Mouse (Mus musculus) MEL (cell line): ENCODE data around the gene Ppp4c.

Source experiments
- BHLHE40 ChIP-seq: IDR thresholded peaks from 2 replicates; pipeline ENCODE4 v1.6.1; 2012; ENCODE audit warnings: low read depth, mild to moderate bottlenecking, inconsistent platforms, low read length, improper control_type of control experiment, borderline replicate concordance
- CTCF ChIP-seq, 3 experiments: IDR thresholded peaks in 2 of 3; conservative IDR thresholded peaks in 1 of 3; 2 replicates each; pipeline ENCODE4 v1.5.1; 2011 to 2012; ENCODE audit warnings: low read length in 3 of 3, low read depth in 2 of 3, mild to moderate bottlenecking in 2 of 3, improper control_type of control experiment in 1 of 3, inconsistent platforms in 1 of 3, mixed read lengths in 1 of 3, moderate library complexity in 1 of 3; ENCODE audit not compliant: control insufficient read depth in 1 of 3, insufficient read depth in 1 of 3, poor library complexity in 1 of 3, severe bottlenecking in 1 of 3
- ELF1 ChIP-seq: IDR thresholded peaks from 2 replicates; pipeline ENCODE4 v1.6.1; 2014; ENCODE audit warnings: low read depth, mild to moderate bottlenecking, inconsistent platforms, low read length, improper control_type of control experiment, moderate library complexity
- EP300 ChIP-seq, 2 experiments: IDR thresholded peaks; 2 replicates each; pipeline ENCODE4 v1.6.1; 2011; ENCODE audit warnings: improper control_type of control experiment in 2 of 2, low read length in 2 of 2, low read depth in 1 of 2, mild to moderate bottlenecking in 1 of 2
- GABPA ChIP-seq: IDR thresholded peaks from 2 replicates; pipeline ENCODE4 v1.6.1; 2012; ENCODE audit warnings: low read depth, mild to moderate bottlenecking, inconsistent platforms, low read length, improper control_type of control experiment, moderate library complexity
- HCFC1 ChIP-seq: IDR thresholded peaks from 2 replicates; pipeline ENCODE4 v1.6.1; 2012; ENCODE audit warnings: low read depth, mild to moderate bottlenecking, inconsistent platforms, low read length, improper control_type of control experiment, moderate library complexity
- KAT2A ChIP-seq: conservative IDR thresholded peaks from 2 replicates; pipeline ENCODE4 v1.6.1; 2012; ENCODE audit warnings: low read depth, low read length, improper control_type of control experiment, inconsistent platforms
- USF2 ChIP-seq, 2 experiments: IDR thresholded peaks; 2 replicates each; pipeline ENCODE4 v1.6.1; 2011 to 2012; ENCODE audit warnings: improper control_type of control experiment in 2 of 2, low read length in 2 of 2, borderline replicate concordance in 1 of 2, inconsistent platforms in 1 of 2, low read depth in 1 of 2, mild to moderate bottlenecking in 1 of 2; ENCODE audit not compliant: insufficient read depth in 1 of 2
- ZNF384 ChIP-seq: IDR thresholded peaks from 2 replicates; pipeline ENCODE4 v1.6.1; 2012; ENCODE audit warnings: low read depth, mild to moderate bottlenecking, inconsistent platforms, low read length, improper control_type of control experiment

DNA sequence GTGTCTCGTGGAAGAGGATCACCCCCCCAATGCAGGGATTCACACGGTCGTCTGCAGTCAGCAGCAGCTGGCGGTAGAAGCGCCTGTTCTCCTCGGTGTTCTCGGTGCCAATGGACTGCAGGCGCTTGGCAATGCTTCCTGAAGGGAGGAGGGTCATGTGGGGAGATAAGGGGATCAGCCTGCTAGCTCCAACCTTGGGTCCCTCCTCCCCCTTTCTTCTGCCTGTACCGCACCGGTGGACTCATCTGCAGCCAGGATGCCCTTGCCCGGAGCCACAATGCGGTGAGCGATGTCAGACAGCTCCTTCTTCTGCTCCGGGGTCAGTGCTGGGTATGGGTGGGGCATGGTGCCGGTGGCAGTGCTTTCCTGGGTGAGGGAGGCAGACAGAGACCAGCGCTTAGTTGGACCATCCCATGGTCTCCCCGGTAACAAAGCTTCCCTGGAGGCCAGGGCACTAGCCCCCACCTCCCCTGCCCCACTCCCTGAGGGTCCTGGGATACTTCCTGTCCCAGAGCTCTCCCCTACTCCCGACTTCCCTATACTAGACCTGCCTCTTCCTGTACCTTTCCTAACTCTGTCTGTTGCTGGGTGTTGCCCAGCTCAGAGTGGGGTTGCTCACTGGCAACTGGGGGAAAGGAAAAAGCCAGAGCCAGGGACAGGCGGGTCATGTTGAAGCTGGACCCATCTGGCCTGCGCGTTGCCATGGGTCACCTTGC is 5.3 kb upstream of the Ppp4c start, which contains the start of gene Fam57b:
- TF ChIP-seq KAT2A, result no peak
- no peak; a peak in 1 of 4 replicates for TF ChIP-seq EP300 (IDR thresholded peaks at IDR 0.05; ENCODE audit: low read depth in 1 of 2, low read length in 2 of 2)
- TF ChIP-seq ELF1, result peak; percentile 58; the same call in 1 of the 2 replicates
- TF ChIP-seq BHLHE40, result no peak
- TF ChIP-seq HCFC1, result no peak; the same call in 1 of the 2 replicates
- no peak for TF ChIP-seq ZNF384
- TF ChIP-seq GABPA, result no peak
- no peak for TF ChIP-seq USF2 (IDR thresholded peaks at IDR 0.05; ENCODE audit: borderline replicate concordance in 1 of 2, insufficient read depth in 1 of 2, low read depth in 1 of 2, low read length in 2 of 2)
- no peak for TF ChIP-seq CTCF (IDR thresholded peaks at IDR 0.05 in 2 of 3, conservative IDR thresholded peaks at IDR 0.05 in 1 of 3; ENCODE audit: control insufficient read depth in 1 of 3, insufficient read depth in 1 of 3, low read depth in 2 of 3, low read length in 3 of 3, poor library complexity in 1 of 3, severe bottlenecking in 1 of 3)
